Mouse (Mus musculus) CH12F3 (cell line): ENCODE results near the gene Cyth3.

Experiments used
- in situ Hi-C: fragments of 300-500 bp; cut with MboI; formaldehyde crosslinking; loops from 2 replicates; pipeline ENCODE4 v1.14.3; 2020; ENCODE audit warnings: low sequenced_read_pairs

The Cyth3 gene

DNA sequence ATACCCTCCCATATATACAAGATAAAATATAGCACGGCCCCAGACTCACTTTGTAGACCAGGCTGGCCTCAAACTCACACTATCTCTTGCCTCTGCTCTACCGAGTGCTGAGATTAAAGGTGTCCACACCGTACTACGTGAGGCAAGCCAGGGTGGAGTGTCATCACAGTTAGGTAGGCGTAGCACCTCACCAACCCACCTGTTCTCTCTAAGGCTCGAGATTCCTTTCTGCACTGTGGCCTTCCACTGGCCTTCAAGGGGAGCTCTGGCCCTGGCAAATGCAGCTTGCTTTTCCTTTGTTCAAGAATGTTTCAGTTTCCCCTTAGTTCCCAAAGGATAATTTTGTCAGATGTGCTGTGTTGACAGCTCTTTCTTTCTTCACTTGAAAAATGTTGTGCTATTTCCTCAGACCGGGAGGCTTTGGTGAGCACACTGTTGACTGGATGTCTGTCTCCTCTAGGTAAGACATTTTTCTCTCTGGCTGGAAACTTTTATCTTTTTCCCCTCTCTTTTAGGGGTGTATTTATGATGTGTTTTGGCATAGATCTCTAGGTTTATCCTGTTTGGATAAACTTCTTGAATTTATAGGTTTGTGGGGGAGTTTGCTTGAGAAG lies 40.9 kb downstream of the Cyth3 start:
- in situ Hi-C loops: no loop called here

DNA sequence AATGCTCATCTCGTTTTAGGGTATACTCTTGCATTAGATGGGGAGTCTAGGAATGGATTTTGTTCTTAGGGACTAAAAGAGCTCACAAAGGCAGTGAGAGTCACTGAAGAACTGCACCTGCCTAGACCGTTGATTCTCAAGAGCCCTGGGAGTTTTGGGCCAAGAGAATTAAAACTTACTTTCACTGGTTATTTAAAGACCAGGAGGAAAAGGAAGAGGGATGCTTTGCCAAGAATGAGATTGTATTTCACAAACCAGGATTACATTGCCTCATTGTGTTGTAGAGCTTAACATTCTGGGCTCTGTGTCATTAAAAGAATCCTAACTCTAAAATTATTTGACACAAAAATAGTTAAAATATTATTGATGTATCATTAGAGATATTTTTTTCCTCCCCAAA lies 43.3 kb downstream of the Cyth3 start:
- in situ Hi-C loops: no loop called here

GRCm38 (mm10) chr5:143666015-143666414 lies 43.8 kb downstream of the Cyth3 start:
- in situ Hi-C loops: no loop called here

GRCm38 (mm10) chr5:143668884-143669283 lies 46.6 kb downstream of the Cyth3 start:
- in situ Hi-C loops: no loop called here

DNA sequence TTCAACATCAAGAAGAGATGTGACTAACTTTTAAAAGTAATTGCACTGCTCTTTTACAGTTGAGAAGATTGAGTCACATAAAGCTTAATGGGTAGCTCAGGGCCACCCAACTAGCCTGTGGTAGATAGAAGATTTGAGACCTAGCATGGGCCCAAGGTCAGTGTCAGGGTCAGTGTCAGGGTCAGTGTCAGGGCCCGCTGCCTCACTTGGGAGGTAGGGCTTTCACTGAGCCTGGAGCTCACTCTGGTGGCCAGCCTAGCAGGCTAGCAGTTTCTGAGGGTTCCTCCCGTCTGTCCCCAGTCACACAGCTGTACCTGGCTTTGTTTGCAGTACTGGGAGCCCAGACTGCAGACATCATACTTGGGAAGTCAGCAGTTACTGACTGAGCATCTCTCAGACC lies 47.1 kb downstream of the Cyth3 start:
- in situ Hi-C loops: no loop called here

GRCm38 (mm10) chr5:143669839-143670238 lies 47.6 kb downstream of the Cyth3 start:
- in situ Hi-C loops: no loop called here

GRCm38 (mm10) chr5:143670740-143671415 lies 48.6 kb downstream of the Cyth3 start:
- in situ Hi-C loops: no loop called here

GRCm38 (mm10) chr5:143674576-143674975 lies 52.3 kb downstream of the Cyth3 start:
- in situ Hi-C loops: no loop called here

GRCm38 (mm10) chr5:143676218-143676985 lies 54.2 kb downstream of the Cyth3 start:
- in situ Hi-C loops: no loop called here

DNA sequence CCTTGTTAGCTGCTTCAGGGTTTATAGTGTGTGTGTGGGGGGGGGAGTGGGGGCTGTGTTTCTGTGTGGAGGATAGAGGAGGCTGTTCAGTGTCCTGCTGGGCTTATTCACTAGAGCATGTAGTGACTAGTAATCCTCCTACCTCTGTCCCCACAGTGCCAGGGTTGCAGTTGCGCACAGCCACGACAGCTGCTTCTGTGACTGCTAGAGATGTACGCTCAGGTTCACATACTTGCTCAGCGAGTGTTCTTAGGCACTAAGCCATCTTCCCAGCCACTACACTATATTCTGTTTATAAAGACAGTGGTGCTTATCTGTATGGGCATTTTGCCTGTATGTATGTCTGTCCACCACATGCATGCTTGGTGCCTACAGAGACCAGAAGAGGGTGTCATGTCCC lies 55.1 kb downstream of the Cyth3 start:
- in situ Hi-C loops: no loop called here

DNA sequence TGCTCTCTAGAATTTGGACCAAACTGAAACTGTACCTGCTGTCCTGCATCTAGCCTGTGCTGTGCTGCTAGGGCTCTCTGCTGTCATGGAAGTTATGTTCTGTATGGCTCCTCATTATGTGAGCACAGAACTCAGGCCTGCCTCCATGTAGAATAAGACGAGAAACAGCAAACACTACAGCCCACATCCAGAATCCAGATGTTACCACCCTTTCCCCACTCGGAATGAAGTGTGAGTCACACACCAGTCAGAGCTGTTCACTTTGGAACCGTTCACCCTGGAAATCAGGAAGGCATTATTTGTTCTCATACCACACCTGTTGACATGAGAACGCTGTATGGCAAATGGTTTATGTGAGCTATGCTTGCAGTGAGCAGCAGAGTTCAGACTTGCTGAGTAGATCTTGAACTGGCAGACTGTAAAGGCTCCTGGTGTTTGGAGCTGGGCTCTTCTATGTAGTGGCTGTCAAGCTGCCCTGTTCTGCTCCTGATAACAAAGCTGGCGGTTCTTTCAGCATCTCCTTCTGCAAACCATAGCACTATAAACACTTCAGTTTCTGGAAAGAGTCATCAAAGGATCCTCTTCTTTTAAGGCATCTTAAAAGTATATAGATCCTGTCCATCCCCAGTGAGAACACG lies 56.5 kb downstream of the Cyth3 start:
- in situ Hi-C loops: no loop called here

DNA sequence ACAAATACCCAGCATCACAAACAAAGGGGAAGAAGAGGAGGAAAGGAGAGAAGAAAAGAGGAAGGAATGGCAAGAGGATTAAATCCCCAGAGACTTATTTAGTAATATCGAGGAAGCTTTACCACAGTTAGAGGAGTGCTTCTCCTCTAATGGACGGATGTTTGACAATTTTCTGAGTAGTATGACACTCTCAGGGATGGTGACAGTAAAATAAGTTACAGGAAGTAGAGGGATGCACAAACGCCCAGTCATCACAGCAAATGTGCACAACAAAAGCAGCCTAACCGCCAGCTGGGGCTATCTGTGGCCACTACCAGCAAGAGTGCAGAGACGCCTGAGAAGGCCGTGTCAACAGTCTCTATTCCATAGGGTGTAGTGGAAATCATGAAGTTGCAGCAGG lies 57.4 kb downstream of the Cyth3 start:
- in situ Hi-C loops: no loop called here

GRCm38 (mm10) chr5:143683696-143684095 lies 61.4 kb downstream of the Cyth3 start:
- in situ Hi-C loops: no loop called here

DNA sequence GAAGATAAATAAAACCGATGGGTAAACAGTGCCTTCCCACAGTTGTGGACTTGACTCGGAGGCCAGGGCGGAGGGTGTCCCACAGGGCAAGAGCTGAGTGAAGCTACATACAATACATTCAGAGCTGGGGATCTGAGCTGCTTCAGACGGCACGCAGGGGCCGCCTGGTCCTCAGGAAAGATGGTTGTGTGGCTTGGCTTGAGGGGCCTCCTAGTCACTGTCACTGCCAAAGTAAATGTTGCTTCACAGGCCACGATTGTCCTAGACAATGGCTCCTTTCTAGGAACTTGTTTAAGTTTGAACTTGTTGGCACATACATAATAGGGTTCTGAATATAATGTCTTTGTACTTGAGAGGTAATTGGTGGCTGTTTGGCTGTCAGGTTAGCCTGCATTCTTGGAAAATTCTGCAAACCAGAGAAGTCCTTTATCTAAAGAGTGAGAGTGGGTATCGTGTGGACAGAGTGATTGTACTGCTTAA lies 62.7 kb downstream of the Cyth3 start:
- in situ Hi-C loops: no loop called here

DNA sequence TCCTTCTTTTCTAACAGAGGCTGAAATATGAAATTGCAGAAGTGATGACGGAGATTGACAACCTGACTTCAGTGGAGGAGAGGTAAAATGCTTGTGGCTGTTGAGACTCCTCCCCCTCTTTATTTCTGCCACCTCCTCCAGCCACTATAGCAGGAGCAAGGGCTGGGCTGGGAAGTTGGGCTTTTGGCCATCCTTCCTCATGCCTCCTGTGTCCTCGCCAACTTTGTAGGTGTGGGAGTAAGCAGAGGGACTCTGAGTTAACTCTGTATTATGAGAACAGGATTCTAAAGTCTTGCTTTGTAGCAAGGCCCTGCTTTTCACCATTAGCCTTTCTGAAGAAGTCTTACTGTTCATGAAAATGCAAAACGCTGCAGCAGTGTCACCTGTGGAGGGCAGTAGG lies 64.2 kb downstream of the Cyth3 start:
- in situ Hi-C loops: no loop called here

DNA sequence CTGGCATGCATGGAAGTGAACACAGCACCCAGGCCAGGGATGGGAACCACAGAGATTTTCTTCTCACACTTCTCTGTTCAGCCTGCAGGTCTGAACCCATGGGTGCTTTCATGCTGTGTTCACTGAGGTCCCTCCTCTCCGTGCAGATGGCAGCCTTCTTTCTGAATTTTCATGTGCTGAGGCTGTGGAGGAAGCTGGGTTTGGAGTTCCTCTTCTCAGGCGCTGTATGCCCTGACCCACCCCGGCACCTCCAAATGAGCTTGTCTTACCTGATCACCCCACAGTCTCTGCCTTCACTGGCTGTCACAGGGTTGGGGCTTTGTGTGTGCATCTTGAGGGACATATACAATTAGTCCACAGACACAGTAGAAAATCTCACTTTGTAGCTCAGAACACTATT lies 65.3 kb downstream of the Cyth3 start:
- in situ Hi-C loops: no loop called here

GRCm38 (mm10) chr5:143690392-143690791 lies 68.1 kb downstream of the Cyth3 start:
- in situ Hi-C loops: no loop called here

DNA sequence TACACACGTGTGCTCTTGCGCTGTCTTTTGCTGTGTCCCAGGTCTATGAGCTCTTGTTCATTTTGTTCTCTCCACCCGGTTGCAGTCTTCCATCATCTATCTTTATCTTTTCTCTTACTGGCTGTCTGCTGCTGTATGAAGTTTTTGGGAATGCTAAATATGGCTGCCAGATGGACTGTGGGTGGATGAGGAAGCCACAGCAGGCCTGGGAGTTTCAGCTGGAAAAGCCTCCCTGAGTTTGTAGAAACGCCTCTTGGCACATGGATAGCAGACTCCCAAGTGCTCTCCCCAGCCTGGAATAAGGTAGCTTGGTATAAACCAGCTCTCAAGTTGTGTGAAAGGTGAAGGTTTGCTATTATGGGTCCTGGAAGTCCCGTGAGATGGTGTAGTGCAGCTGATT lies 68.7 kb downstream of the Cyth3 start:
- in situ Hi-C loops: no loop called here

GRCm38 (mm10) chr5:143696323-143696722 lies 74.1 kb downstream of the Cyth3 start:
- in situ Hi-C loops: no loop called here

DNA sequence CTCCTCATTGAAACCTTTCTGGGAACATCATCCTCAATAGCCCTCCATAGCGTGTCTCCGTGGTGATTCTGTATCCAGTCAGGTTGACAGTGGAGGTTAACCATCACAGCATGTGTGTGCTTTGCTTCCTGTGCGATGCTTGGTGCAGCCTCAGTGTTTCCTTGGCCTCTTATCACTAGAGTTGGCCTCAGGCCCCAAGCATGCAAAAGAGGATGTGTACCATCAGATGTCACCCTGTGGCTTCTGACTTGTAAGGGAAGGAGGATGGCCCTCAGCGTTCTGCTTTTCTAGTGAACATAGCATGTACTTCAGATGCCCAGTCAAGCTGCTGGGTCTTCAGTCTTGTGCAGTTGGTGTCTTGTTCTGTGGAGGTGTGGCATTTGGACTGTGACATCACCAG lies 76.2 kb downstream of the Cyth3 start:
- in situ Hi-C loops: no loop called here

DNA sequence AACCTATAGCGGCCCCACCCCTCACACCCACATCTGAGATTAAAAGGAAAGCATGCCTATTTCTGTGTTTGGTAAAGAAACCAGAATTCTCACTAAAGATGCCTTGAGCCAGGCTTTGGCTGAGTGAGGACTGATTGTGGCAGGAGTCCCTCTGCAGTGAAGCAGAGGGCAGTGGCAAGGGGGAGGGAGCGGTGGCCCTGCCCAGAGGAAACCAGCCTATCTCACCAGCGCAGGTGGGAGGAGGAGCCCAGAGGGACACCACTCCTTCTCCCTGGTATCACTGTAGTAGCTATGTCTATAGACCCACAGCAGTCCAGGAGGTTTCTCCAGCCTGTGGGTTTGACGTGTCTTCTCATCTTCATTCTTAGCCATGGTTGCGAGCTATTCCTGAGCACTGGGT lies 78.0 kb downstream of the Cyth3 start:
- in situ Hi-C loops: loop anchor here (10.0 kb wide), 1 partner anchor 265 kb away; no protein-coding TSS in a partner anchor
